Mouse (Mus musculus) Patski (cell line): ENCODE data around the gene Rabep2. TPM values are rescaled to one million over a fixed set of nuclear protein-coding genes. Genes with fewer than 3 reads are reported as not detected.

ENCODE experiments used
- ATAC-seq: fragments of 100-300 bp; one replicate; pipeline ENCODE4 v1.8.0; 2021
- CTCF ChIA-PET: fragments of 350-600 bp; sonication (Branson Sonifier 250); formaldehyde crosslinking; loops from one replicate; lab custom pipeline; 2022; ENCODE audit warnings: inconsistent platforms; lab: Charles Lee
- POLR2A ChIA-PET: fragments of 350-600 bp; sonication (Branson Sonifier 250); formaldehyde crosslinking; loops from one replicate; lab custom pipeline; 2022; ENCODE audit warnings: antibody characterized with exemption, inconsistent platforms; lab: Charles Lee
- DNase-seq: peaks from one replicate; pipeline ENCODE4 v3.0.0-alpha.2; 2011; ENCODE audit warnings: low read depth, low spot score
- H3K27me3 ChIP-seq: fragments of 371-371 bp; one replicate; pipeline ENCODE4 v1.5.1; 2021
- CTCF ChIP-seq: fragments of 100-300 bp; IDR thresholded peaks from one replicate; pipeline ENCODE4 v1.5.1; 2021
- in situ Hi-C: fragments of 300-500 bp; cut with MboI; formaldehyde crosslinking; loops from 3 replicates; pipeline ENCODE4 v1.11.1; 2018; ENCODE audit warnings: low pct_unique_long_range_greater_than_20kb, mixed read lengths
- polyA plus RNA-seq: library from polyadenylated mRNA; unstranded; gene quantifications from one replicate; pipeline ENCODE4 v1.2.3, GENCODE M21; 2021

The Rabep2 gene
- polyA plus RNA-seq, 1 experiment from 2014 or later = 30.2 TPM

DNA sequence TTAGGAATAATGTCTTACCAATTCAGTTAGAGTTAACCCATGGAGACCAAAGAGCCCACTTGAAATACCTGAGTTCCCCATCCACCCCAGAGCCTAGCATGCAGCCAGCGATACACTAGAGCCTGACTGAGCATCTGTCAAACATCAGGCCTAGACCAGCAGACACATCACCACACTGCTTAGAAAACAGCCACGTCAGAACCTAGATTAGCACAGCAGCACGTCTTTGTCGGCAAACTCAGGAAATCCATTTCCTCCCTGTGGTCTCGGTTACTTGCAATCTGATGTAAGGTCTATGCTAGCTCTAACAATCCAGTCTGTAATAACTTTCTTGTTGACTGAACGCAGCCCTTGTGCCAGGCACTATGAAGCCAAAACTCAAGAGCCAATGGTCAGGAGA lies 41.5 kb downstream of the Rabep2 start:
- no peak for ATAC-seq
- no peak for TF ChIP-seq CTCF
- DNase-seq = no peak
- ChIA-PET POLR2A (no interaction called here), CTCF (interaction anchor here (1.4 kb wide), 1 partner anchor 32 kb away, joined by 3 read pairs; no protein-coding TSS in a partner anchor)
- in situ Hi-C loops = no loop called here
- no peaks in the 10 kb centered on the region for H3K27me3 ChIP-seq

DNA sequence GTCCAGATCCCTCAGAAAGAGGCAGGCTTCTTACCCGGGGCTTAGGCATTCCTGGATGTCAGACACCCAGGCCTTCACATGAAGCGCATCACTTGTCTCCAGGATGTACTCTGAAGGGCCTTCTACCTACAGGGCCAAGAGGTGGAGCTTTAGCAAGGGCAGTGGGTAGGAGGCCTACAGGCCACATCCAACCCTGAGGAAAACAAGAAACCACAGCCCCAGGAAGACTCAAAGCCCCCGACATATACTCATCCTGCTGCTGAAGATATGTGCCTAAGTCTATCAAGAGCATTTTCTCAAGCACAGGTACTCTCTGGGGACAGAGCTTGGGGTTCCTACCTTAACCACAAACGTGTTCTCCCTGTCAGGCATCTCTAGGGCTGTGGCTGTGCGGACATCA lies 42.8 kb downstream of the Rabep2 start:
- no peak for DNase-seq
- in situ Hi-C loops = no loop called here
- no peak for TF ChIP-seq CTCF
- ATAC-seq = no peak
- POLR2A ChIA-PET = no interaction called here
- no peaks in the 10 kb centered on the region for H3K27me3 ChIP-seq
- CTCF ChIA-PET = interaction anchor here (2.0 kb wide), 1 partner anchor 35 kb away, joined by 8 read pairs; no protein-coding TSS in a partner anchor

DNA sequence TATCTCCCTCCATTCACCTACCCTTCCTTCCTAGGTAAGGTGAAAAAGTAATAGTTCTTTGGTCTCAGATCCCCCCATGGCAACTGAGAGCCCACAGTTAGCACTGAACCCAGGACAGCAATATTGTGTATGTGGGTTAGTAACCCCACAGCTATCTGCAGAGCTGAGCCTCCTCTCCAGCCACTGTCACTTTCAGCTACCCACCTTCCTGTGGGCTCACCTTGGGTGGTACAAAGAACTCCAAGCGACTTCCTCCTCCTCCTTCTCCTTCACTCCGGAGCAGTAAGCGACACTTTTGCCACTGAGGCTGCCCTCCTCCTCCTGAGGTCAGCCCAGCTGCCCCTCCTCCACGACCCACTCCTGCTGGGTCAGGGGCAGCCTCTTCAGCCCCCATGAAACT lies 43.3 kb downstream of the Rabep2 start:
- in situ Hi-C loops = no loop called here
- H3K27me3 ChIP-seq = no peaks in the 10 kb centered on the region
- DNase-seq (no peak), ATAC-seq (no peak)
- CTCF ChIA-PET = interaction anchor here (2.0 kb wide), 1 partner anchor 35 kb away, joined by 8 read pairs; no protein-coding TSS in a partner anchor
- POLR2A ChIA-PET = no interaction called here
- no peak for TF ChIP-seq CTCF

GRCm38 (mm10) chr7:126472306-126472705 lies 43.7 kb downstream of the Rabep2 start:
- in situ Hi-C loops = no loop called here
- CTCF ChIA-PET = interaction anchor here (1.2 to 2.0 kb wide), 2 partner anchors 36 to 73 kb away, joined by 3 to 8 read pairs; no protein-coding TSS in a partner anchor
- no peak for TF ChIP-seq CTCF

DNA sequence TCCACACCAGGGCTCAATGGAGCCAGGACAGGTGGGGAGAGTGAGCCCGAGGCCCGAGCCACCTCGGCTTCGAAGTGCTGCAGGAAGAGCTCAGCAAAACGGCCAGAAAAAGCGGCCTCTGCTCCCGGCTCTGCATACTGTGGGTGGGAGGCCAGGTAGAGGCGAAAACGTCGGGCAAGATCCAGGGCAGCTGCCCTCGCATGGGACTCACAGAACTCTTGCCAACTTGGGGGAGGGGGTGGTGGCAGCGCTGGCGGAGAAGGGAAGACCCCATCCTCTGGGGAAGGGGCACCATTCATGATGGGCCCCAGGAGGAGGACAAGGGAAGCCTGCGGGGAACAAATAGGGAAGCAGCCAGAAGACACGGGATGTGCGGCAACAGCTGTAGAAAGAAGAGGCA lies 44.2 kb downstream of the Rabep2 start:
- in situ Hi-C loops = no loop called here
- ChIA-PET POLR2A (no interaction called here), CTCF (interaction anchor here (1.2 to 2.0 kb wide), 2 partner anchors 36 to 73 kb away, joined by 3 to 8 read pairs; no protein-coding TSS in a partner anchor)
- DNase-seq (no peak), ATAC-seq (no peak)
- H3K27me3 ChIP-seq = no peaks in the 10 kb centered on the region
- no peak for TF ChIP-seq CTCF

More at GRCm38 (mm10) chr7:126472306-126472705, 43.7 kb downstream of the Rabep2 start:
- ATAC-seq (no peak), DNase-seq (no peak)
- H3K27me3 ChIP-seq = no peaks in the 10 kb centered on the region
- POLR2A ChIA-PET = no interaction called here

DNA sequence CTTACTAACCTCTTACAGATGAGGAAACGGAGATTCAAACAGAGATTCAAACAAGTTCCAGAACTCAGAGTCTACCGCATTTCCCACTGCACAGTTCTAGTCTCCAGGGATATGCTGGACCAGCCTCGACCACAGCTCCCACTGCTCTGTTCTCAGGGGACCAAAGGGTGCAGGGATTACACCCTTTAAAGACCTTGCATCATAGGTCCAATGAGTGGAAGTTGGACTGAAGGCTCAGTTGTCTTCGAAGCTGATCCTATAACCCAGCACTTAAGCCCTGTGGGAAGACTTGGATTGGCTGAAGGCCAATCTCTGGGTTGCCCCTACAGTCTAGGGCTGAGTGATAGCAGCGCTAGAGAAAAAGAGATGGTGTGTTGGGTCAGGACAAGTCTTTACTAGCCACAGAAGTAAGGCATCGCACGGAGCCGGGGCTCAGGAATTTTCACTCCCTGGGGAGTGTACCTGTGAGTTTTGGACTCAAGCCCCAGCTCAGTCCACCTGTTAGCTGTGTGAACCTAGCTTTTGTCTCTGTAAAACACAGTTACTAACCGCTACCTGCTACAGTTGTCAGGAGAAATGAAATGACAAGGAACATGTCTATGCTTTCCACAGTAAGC lies 45.0 kb downstream of the Rabep2 start:
- ATAC-seq = no peak
- in situ Hi-C loops = no loop called here
- CTCF ChIA-PET = interaction anchor here (1.1 to 1.2 kb wide), 2 partner anchors 35 to 74 kb away, joined by 3 read pairs; no protein-coding TSS in a partner anchor
- POLR2A ChIA-PET = interaction anchor here (1.1 to 2.5 kb wide), 3 partner anchors 7 to 14 kb away, joined by 5 to 10 read pairs (median 6); partner anchors contain the start of genes Atp2a1 and Tufm
- no peaks in the 10 kb centered on the region for H3K27me3 ChIP-seq
- no peak for TF ChIP-seq CTCF
- DNase-seq = no peak

- H3K27me3 ChIP-seq = no peaks in the 10 kb centered on the region
- POLR2A ChIA-PET = interaction anchor here (0.6 to 2.5 kb wide), 6 partner anchors 8 to 81 kb away, joined by 3 to 10 read pairs (median 4); partner anchors contain the start of genes Atp2a1 and Tufm
- no peak for DNase-seq
- ATAC-seq = no peak
- TF ChIP-seq CTCF = no peak
- CTCF ChIA-PET = interaction anchor here (1.0 to 2.1 kb wide), 4 partner anchors 11 to 150 kb away, joined by 3 to 7 read pairs (median 3); no protein-coding TSS in a partner anchor
- in situ Hi-C loops = no loop called here
Observed at GRCm38 (mm10) chr7:126474486-126474955, 46.0 kb downstream of the Rabep2 start.

DNA sequence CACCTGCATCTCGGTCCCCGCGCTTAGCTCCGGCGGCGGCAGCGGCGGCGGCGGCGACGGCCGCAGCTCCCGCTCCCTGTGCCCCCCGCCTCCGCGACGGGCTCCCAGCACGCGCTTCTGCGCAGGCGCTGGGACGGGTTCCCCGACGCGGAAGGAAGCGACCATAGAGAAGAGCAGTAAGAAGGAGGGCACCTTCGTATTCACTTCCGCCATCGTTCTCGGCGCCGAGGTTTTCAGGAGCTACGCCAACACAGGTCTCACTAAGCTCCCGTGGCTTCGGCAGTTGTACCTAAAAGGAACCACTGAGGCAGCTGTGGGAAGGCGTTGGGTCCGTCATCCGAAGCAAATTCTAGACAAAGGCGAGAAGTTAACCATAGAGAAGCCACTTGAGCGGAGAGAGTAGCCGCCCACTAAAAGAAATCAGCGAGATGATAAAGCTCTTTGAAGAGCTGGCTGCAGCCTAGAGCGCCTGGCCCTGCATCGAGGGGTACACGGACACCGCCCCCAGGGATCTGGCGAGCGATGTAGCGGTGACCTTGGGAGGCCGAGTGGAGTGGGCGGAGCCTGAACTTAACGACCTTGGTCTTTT lies 46.5 kb downstream of the Rabep2 start, which contains the start of gene Sh2b1:
Sh2b1 (minus strand) TSS at position 432 of the 589 bp plus-strand sequence.
- ATAC-seq (peak; percentile 64), DNase-seq (peak; percentile 82)
- POLR2A ChIA-PET = interaction anchor here (0.6 to 2.5 kb wide), 7 partner anchors 8 to 346 kb away, joined by 3 to 10 read pairs (median 3); partner anchors contain the start of gene Tufm
- no peak for TF ChIP-seq CTCF
- in situ Hi-C loops = loop anchor here (5.0 kb wide), 1 partner anchor 52 kb away; no protein-coding TSS in a partner anchor
- CTCF ChIA-PET = interaction anchor here (1.0 to 2.1 kb wide), 5 partner anchors 10 to 151 kb away, joined by 3 to 7 read pairs (median 3); no protein-coding TSS in a partner anchor
- no peaks in the 10 kb centered on the region for H3K27me3 ChIP-seq

- H3K27me3 ChIP-seq = no peaks in the 10 kb centered on the region
- ChIA-PET CTCF (interaction anchor here (1.0 kb wide), 1 partner anchor 28 kb away, joined by 3 read pairs; no protein-coding TSS in a partner anchor), POLR2A (interaction anchor here (0.9 to 1.9 kb wide), 2 partner anchors 46 to 84 kb away, joined by 4 read pairs; partner anchors contain the start of gene Eif3c)
- TF ChIP-seq CTCF = peak; percentile 57
- no peak for ATAC-seq
- DNase-seq = no peak
- in situ Hi-C loops = no loop called here
Observed at GRCm38 (mm10) chr7:126481699-126482098, 53.1 kb downstream of the Rabep2 start.

DNA sequence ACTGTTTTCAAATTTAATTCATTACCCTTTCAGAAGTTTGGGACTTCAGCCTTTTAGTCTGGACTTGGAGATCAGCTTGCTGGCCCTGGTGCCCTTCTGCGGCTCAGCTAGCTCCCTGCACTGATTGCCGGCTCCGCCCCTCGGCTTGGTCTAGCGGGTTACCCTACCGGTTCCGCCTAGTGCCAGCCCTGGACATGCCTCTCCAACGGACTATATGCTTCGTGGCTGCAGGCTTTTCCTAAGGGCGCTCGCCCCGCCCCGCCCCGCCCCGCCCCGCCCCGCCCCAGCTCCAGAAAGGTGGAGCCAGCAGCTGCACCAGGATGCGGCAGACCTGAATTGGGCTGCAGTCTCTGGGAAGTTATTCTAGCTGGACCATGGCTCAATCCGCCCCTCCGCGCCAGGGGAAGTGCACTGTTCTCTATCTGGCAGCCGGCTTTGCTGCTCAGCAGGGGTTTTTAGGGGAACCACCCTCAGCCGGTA lies 53.9 kb downstream of the Rabep2 start:
- CTCF ChIA-PET = interaction anchor here (1.0 to 1.3 kb wide), 4 partner anchors 15 to 45 kb away, joined by 3 to 5 read pairs (median 3); no protein-coding TSS in a partner anchor
- H3K27me3 ChIP-seq = no peaks in the 10 kb centered on the region
- no peak for TF ChIP-seq CTCF
- in situ Hi-C loops = no loop called here
- DNase-seq (no peak), ATAC-seq (peak; percentile 75)
- POLR2A ChIA-PET = interaction anchor here (0.9 to 1.9 kb wide), 4 partner anchors 7 to 84 kb away, joined by 3 to 7 read pairs (median 4); partner anchors contain the start of genes Eif3c and Sh2b1
